8 mouse cellular contexts compared by ENCODE assay signal in genomic region chr7:144238409-144238808, GRCm38 (mm10).
DNase-seq lines count a peak whose midpoint lies in the region; ATAC-seq and TF ChIP-seq lines count a peak whose summit lies in the region.
"Had no signal": no experiment of that assay in that cellular context is flagged by ENCODE, and none has a peak within 500 bp of the region (broad histone marks: within the 10 kb centered on the region; RNA-seq: fewer than 3 reads in every experiment).

No protein-coding gene starts in this region.

- H3K27ac ChIP-seq in cortical plate, adult 2 months (ENCODE audit: insufficient read depth, low read length) = no peak overlapping the region; the same call in 1 of the 2 replicates
- H3K27ac ChIP-seq in hindbrain, embryonic 16.5 days (ENCODE audit: low read depth, low read length) = peak overlapping the region; percentile 54
- H3K27ac ChIP-seq in midbrain, embryonic 14.5 days (replicated peaks; ENCODE audit: low read depth, low read length) = no peak overlapping the region
- H3K27ac ChIP-seq: limb, embryonic 15.5 days had no signal

- no peaks in the 10 kb centered on the region for H3K27me3 ChIP-seq in hindbrain, embryonic 16.5 days (replicated peaks; ENCODE audit: control insufficient read depth, insufficient read depth, low read length)
- H3K27me3 ChIP-seq in midbrain, embryonic 14.5 days (ENCODE audit: control insufficient read depth, insufficient read depth, low read length) = no peaks in the 10 kb centered on the region

- H3K9ac ChIP-seq in hindbrain, embryonic 16.5 days (ENCODE audit: low read depth, low read length) = peak overlapping the region; percentile 16; the same call in 1 of the 2 replicates
- no peak overlapping the region for H3K9ac ChIP-seq in midbrain, embryonic 14.5 days (replicated peaks; ENCODE audit: low read length)
- H3K9ac ChIP-seq: limb, embryonic 15.5 days had no signal

- no peaks in the 10 kb centered on the region for H3K36me3 ChIP-seq in hindbrain, embryonic 16.5 days (ENCODE audit: control insufficient read depth, insufficient read depth, low read length)
- H3K36me3 ChIP-seq in midbrain, embryonic 14.5 days (ENCODE audit: control insufficient read depth, insufficient read depth, low read length) = no peaks in the 10 kb centered on the region
- H3K36me3 ChIP-seq: limb, embryonic 15.5 days had no signal

- peak overlapping the region; percentile 53; the same call in 1 of the 2 replicates for H3K4me3 ChIP-seq in cortical plate, adult 2 months (ENCODE audit: insufficient read depth, low read length)
- peak overlapping the region; percentile 36 for H3K4me3 ChIP-seq in hindbrain, embryonic 16.5 days (ENCODE audit: low read length)
- peak overlapping the region; percentile 3; the same call in 1 of the 2 replicates for H3K4me3 ChIP-seq in midbrain, embryonic 14.5 days (replicated peaks; ENCODE audit: low read depth, low read length)
- H3K4me3 ChIP-seq: limb, embryonic 15.5 days had no signal

- TF ChIP-seq POLR2A in cortical plate, adult 2 months (IDR thresholded peaks at IDR 0.05; ENCODE audit: extremely low read depth, insufficient read depth, low read length) = no peak

- no peaks in the 10 kb centered on the region for H3K9me3 ChIP-seq in hindbrain, embryonic 16.5 days (ENCODE audit: control insufficient read depth, low read length)
- no peaks in the 10 kb centered on the region for H3K9me3 ChIP-seq in midbrain, embryonic 14.5 days (ENCODE audit: control insufficient read depth, low read length)
- H3K9me3 ChIP-seq: limb, embryonic 15.5 days had no signal

- intact Hi-C loops in heart, postnatal 36 days (cut with DNase I) = no loop called here

- H3K4me1 ChIP-seq in cortical plate, adult 2 months (ENCODE audit: control insufficient read depth, insufficient read depth, low read length) = peaks cover 23% of the 10 kb centered on the region
- peaks cover 43% of the 10 kb centered on the region for H3K4me1 ChIP-seq in hindbrain, embryonic 16.5 days (ENCODE audit: control insufficient read depth, insufficient read depth, low read depth, low read length)
- H3K4me1 ChIP-seq in midbrain, embryonic 14.5 days (ENCODE audit: control insufficient read depth, insufficient read depth, low read length) = peaks cover 35% of the 10 kb centered on the region

- H3K4me2 ChIP-seq in hindbrain, embryonic 16.5 days (ENCODE audit: low read length) = peak overlapping the region; percentile 51
- peak overlapping the region; percentile 30 for H3K4me2 ChIP-seq in midbrain, embryonic 14.5 days (ENCODE audit: low read length)
- H3K4me2 ChIP-seq: limb, embryonic 15.5 days had no signal

- ATAC-seq in hindbrain, embryonic 16.5 days = peak; percentile 53
- no peak for ATAC-seq in midbrain, embryonic 14.5 days (ENCODE audit: low FRiP score, low TSS enrichment)
- ATAC-seq in inflammation-experienced regulatory T-cells, adult 6 months = no peak

- peak; percentile 60 for DNase-seq in ZHBTc4 (ENCODE audit: low read depth, low spot score)
- peak; percentile 93 for DNase-seq in midbrain, embryonic 14.5 days
- DNase-seq in cerebellum, adult 11-12 months = no peak
- no peak for DNase-seq in heart, postnatal 36 days

- 19% methylated on average over 12 of the region's 12 CpGs for WGBS in hindbrain, embryonic 16.5 days
- 28% methylated on average over 12 of the region's 12 CpGs for WGBS in midbrain, embryonic 14.5 days

- TF ChIP-seq CTCF in cortical plate, adult 2 months (IDR thresholded peaks at IDR 0.05; ENCODE audit: extremely low read depth, insufficient read depth, low read length) = no peak

Comparison
In these comparisons a context has a peak if more than half of its experiments do, and no peak if none do; other contexts are left out.
1. DNase-seq: peak in ZHBTc4 (single experiment) and midbrain, embryonic 14.5 days (single experiment); none in cerebellum, adult 11-12 months (single experiment) and heart, postnatal 36 days (0 of 2).
2. H3K4me3 ChIP-seq: peak in every context shown above with its lines; median percentile 53 in cortical plate, adult 2 months; 36 in hindbrain, embryonic 16.5 days; 3 in midbrain, embryonic 14.5 days.